Mouse (Mus musculus): ENCODE measurements around the gene Csnk1d. TPM values are rescaled to one million over a fixed set of nuclear protein-coding genes. Genes with fewer than 3 reads are reported as not detected.

Gene Csnk1d
- polyA plus RNA-seq, 2 experiments from 2014 or later = 57.0 to 62.6 TPM

GRCm38 (mm10) chr11:120984448-120985330, 6.4 kb downstream of the Csnk1d start:
- no peak for ATAC-seq

- no peak for ATAC-seq
Measured at GRCm38 (mm10) chr11:120982459-120982858, 8.7 kb downstream of the Csnk1d start.

- ATAC-seq = no peak
Measured at GRCm38 (mm10) chr11:120981661-120982060, 9.5 kb downstream of the Csnk1d start.

- no peak for ATAC-seq
Measured at GRCm38 (mm10) chr11:120980427-120981035, 10.6 kb downstream of the Csnk1d start.

GRCm38 (mm10) chr11:120979711-120980426, 11.3 kb downstream of the Csnk1d start:
- ATAC-seq = no peak

- ATAC-seq = no peak
Measured at GRCm38 (mm10) chr11:120973318-120973717, 17.8 kb downstream of the Csnk1d start.

- ATAC-seq = no peak
Measured at GRCm38 (mm10) chr11:120971237-120971636, 19.9 kb downstream of the Csnk1d start.

- no peak for ATAC-seq
Measured at GRCm38 (mm10) chr11:120969742-120970141, 21.4 kb downstream of the Csnk1d start.

- ATAC-seq = no peak
Measured at GRCm38 (mm10) chr11:120965587-120965986, 25.5 kb downstream of the Csnk1d start.

- no peak for ATAC-seq
Measured at GRCm38 (mm10) chr11:120964195-120965157, 26.7 kb downstream of the Csnk1d start.

GRCm38 (mm10) chr11:120962909-120963308, 28.2 kb downstream of the Csnk1d start:
- no peak for ATAC-seq

GRCm38 (mm10) chr11:120962050-120962771, 28.9 kb downstream of the Csnk1d start:
- no peak for ATAC-seq

- no peak for ATAC-seq
Measured at GRCm38 (mm10) chr11:120961594-120961993, 29.5 kb downstream of the Csnk1d start.

GRCm38 (mm10) chr11:120960248-120960647, 30.9 kb downstream of the Csnk1d start:
- ATAC-seq = no peak

GRCm38 (mm10) chr11:120959564-120959963, 31.6 kb downstream of the Csnk1d start:
- ATAC-seq = no peak

- ATAC-seq = no peak
Measured at GRCm38 (mm10) chr11:120959066-120959465, 32.1 kb downstream of the Csnk1d start.

GRCm38 (mm10) chr11:120957731-120958257, 33.3 kb downstream of the Csnk1d start:
- ATAC-seq = no peak

GRCm38 (mm10) chr11:120957052-120957451, 34.1 kb downstream of the Csnk1d start:
- no peak for ATAC-seq

- no peak for ATAC-seq
Measured at GRCm38 (mm10) chr11:120955701-120956100, 35.4 kb downstream of the Csnk1d start.

GRCm38 (mm10) chr11:120954936-120955335, 36.2 kb downstream of the Csnk1d start:
- no peak for ATAC-seq

Measured in activated CD4-positive, CD25-positive, alpha-beta regulatory T cell, adult 4 months (primary cell).